Mouse (Mus musculus): ENCODE results near the gene Prickle4. TPM values are rescaled to one million over a fixed set of nuclear protein-coding genes. Genes with fewer than 3 reads are reported as not detected.

The Prickle4 gene
- polyA plus RNA-seq, 1 experiment from 2014 or later, result 2.1 TPM

- peak overlapping the region; percentile 98 for H3K4me2 ChIP-seq (ENCODE audit: low read depth, low read length)
- H3K4me3 ChIP-seq (ENCODE audit: low read depth, low read length), result peak overlapping the region; percentile 89
- H3K9ac ChIP-seq (ENCODE audit: low read depth, low read length), result peak overlapping the region; percentile 92
- H3K4me1 ChIP-seq (ENCODE audit: control insufficient read depth, insufficient read depth, low read length), result 0 out of 2 replicates have a peak, but pooled peaks cover 5% of the 10 kb centered on the region
- no peaks in the 10 kb centered on the region for H3K9me3 ChIP-seq (ENCODE audit: control insufficient read depth, low read length)
- under 1% methylated on average over 70 of the region's 70 CpGs for WGBS
- peak; percentile 88 for ATAC-seq (ENCODE audit: low read depth)
- peak overlapping the region; percentile 87 for H3K27ac ChIP-seq (replicated peaks; ENCODE audit: low read depth, low read length)
- peak; percentile 99 for DNase-seq (ENCODE audit: low spot score)
- peaks cover 35% of the 10 kb centered on the region for H3K36me3 ChIP-seq (ENCODE audit: control insufficient read depth, insufficient read depth, low read length)
- H3K27me3 ChIP-seq (replicated peaks; ENCODE audit: control insufficient read depth, insufficient read depth, low read length), result no peaks in the 10 kb centered on the region
Measured at GRCm38 (mm10) chr17:47687409-47688343, 6.9 kb downstream of the Prickle4 start.

GRCm38 (mm10) chr17:47682836-47683235, 11.7 kb downstream of the Prickle4 start:
- Histone ChIP-seq H3K4me2 (ENCODE audit: low read depth, low read length) (no peak overlapping the region), H3K9ac (ENCODE audit: low read depth, low read length) (no peak overlapping the region), H3K4me3 (ENCODE audit: low read depth, low read length) (no peak overlapping the region), H3K36me3 (ENCODE audit: control insufficient read depth, insufficient read depth, low read length) (peaks cover 79% of the 10 kb centered on the region), H3K27me3 (replicated peaks; ENCODE audit: control insufficient read depth, insufficient read depth, low read length) (no peaks in the 10 kb centered on the region), H3K4me1 (ENCODE audit: control insufficient read depth, insufficient read depth, low read length) (0 out of 2 replicates have a peak, but pooled peaks cover 5% of the 10 kb centered on the region), H3K27ac (replicated peaks; ENCODE audit: low read depth, low read length) (no peak overlapping the region), H3K9me3 (ENCODE audit: control insufficient read depth, low read length) (no peaks in the 10 kb centered on the region)
- ATAC-seq (ENCODE audit: low read depth), result no peak
- no peak for DNase-seq (ENCODE audit: low spot score)
- WGBS, result 82% methylated on average over 4 of the region's 4 CpGs

GRCm38 (mm10) chr17:47678702-47679101, 15.8 kb downstream of the Prickle4 start:
- H3K27me3 ChIP-seq (replicated peaks; ENCODE audit: control insufficient read depth, insufficient read depth, low read length), result no peaks in the 10 kb centered on the region
- no peak overlapping the region for H3K4me2 ChIP-seq (ENCODE audit: low read depth, low read length)
- no peak for ATAC-seq (ENCODE audit: low read depth)
- no peaks in the 10 kb centered on the region for H3K4me1 ChIP-seq (ENCODE audit: control insufficient read depth, insufficient read depth, low read length)
- DNase-seq (ENCODE audit: low spot score), result no peak
- WGBS, result 82% methylated on average over 5 of the region's 5 CpGs
- H3K9me3 ChIP-seq (ENCODE audit: control insufficient read depth, low read length), result no peaks in the 10 kb centered on the region
- H3K36me3 ChIP-seq (ENCODE audit: control insufficient read depth, insufficient read depth, low read length), result peaks cover 71% of the 10 kb centered on the region
- H3K9ac ChIP-seq (ENCODE audit: low read depth, low read length), result no peak overlapping the region
- H3K27ac ChIP-seq (replicated peaks; ENCODE audit: low read depth, low read length), result no peak overlapping the region
- no peak overlapping the region for H3K4me3 ChIP-seq (ENCODE audit: low read depth, low read length)

GRCm38 (mm10) chr17:47678238-47678637, 16.3 kb downstream of the Prickle4 start:
- peaks cover 2% of the 10 kb centered on the region; the same call in 1 of the 2 replicates for H3K27me3 ChIP-seq (replicated peaks; ENCODE audit: control insufficient read depth, insufficient read depth, low read length)
- no peak for ATAC-seq (ENCODE audit: low read depth)
- H3K4me1 ChIP-seq (ENCODE audit: control insufficient read depth, insufficient read depth, low read length), result no peaks in the 10 kb centered on the region
- H3K9me3 ChIP-seq (ENCODE audit: control insufficient read depth, low read length), result no peaks in the 10 kb centered on the region
- H3K36me3 ChIP-seq (ENCODE audit: control insufficient read depth, insufficient read depth, low read length), result peaks cover 66% of the 10 kb centered on the region
- 90% methylated on average over 5 of the region's 5 CpGs for WGBS
- no peak overlapping the region for H3K4me2 ChIP-seq (ENCODE audit: low read depth, low read length)
- H3K4me3 ChIP-seq (ENCODE audit: low read depth, low read length), result no peak overlapping the region
- no peak overlapping the region for H3K9ac ChIP-seq (ENCODE audit: low read depth, low read length)
- no peak for DNase-seq (ENCODE audit: low spot score)
- no peak overlapping the region for H3K27ac ChIP-seq (replicated peaks; ENCODE audit: low read depth, low read length)

- Histone ChIP-seq H3K4me3 (ENCODE audit: low read depth, low read length) (no peak overlapping the region), H3K4me2 (ENCODE audit: low read depth, low read length) (no peak overlapping the region), H3K36me3 (ENCODE audit: control insufficient read depth, insufficient read depth, low read length) (peaks cover 50% of the 10 kb centered on the region), H3K27me3 (replicated peaks; ENCODE audit: control insufficient read depth, insufficient read depth, low read length) (peaks cover 13% of the 10 kb centered on the region; the same call in 1 of the 2 replicates), H3K9ac (ENCODE audit: low read depth, low read length) (no peak overlapping the region), H3K9me3 (ENCODE audit: control insufficient read depth, low read length) (no peaks in the 10 kb centered on the region), H3K4me1 (ENCODE audit: control insufficient read depth, insufficient read depth, low read length) (0 out of 2 replicates have a peak, but pooled peaks cover 5% of the 10 kb centered on the region), H3K27ac (replicated peaks; ENCODE audit: low read depth, low read length) (no peak overlapping the region)
- peak; percentile 65 for DNase-seq (ENCODE audit: low spot score)
- 20% methylated on average over 9 of the region's 9 CpGs for WGBS
- no peak for ATAC-seq (ENCODE audit: low read depth)
Measured at GRCm38 (mm10) chr17:47676581-47676980, 18.0 kb downstream of the Prickle4 start.

- Histone ChIP-seq H3K27ac (replicated peaks; ENCODE audit: low read depth, low read length) (no peak overlapping the region), H3K4me3 (ENCODE audit: low read depth, low read length) (peak overlapping the region; percentile 43), H3K4me2 (ENCODE audit: low read depth, low read length) (peak overlapping the region; percentile 91), H3K9ac (ENCODE audit: low read depth, low read length) (peak overlapping the region; percentile 61), H3K9me3 (ENCODE audit: control insufficient read depth, low read length) (no peaks in the 10 kb centered on the region), H3K4me1 (ENCODE audit: control insufficient read depth, insufficient read depth, low read length) (0 out of 2 replicates have a peak, but pooled peaks cover 5% of the 10 kb centered on the region), H3K36me3 (ENCODE audit: control insufficient read depth, insufficient read depth, low read length) (peaks cover 13% of the 10 kb centered on the region), H3K27me3 (replicated peaks; ENCODE audit: control insufficient read depth, insufficient read depth, low read length) (peaks cover 13% of the 10 kb centered on the region; the same call in 1 of the 2 replicates)
- DNase-seq (ENCODE audit: low spot score), result peak; percentile 86
- peak; percentile 86 for ATAC-seq (ENCODE audit: low read depth)
- WGBS, result 8% methylated on average over 40 of the region's 68 CpGs
Measured at GRCm38 (mm10) chr17:47672311-47673111, 22.0 kb downstream of the Prickle4 start.

- no peaks in the 10 kb centered on the region for H3K9me3 ChIP-seq (ENCODE audit: control insufficient read depth, low read length)
- WGBS, result 18% methylated on average over 14 of the region's 14 CpGs
- ATAC-seq (ENCODE audit: low read depth) (peak; percentile 42), DNase-seq (ENCODE audit: low spot score) (no peak)
- peaks cover 12% of the 10 kb centered on the region for H3K36me3 ChIP-seq (ENCODE audit: control insufficient read depth, insufficient read depth, low read length)
- peak overlapping the region; percentile 43 for H3K4me3 ChIP-seq (ENCODE audit: low read depth, low read length)
- no peak overlapping the region for H3K27ac ChIP-seq (replicated peaks; ENCODE audit: low read depth, low read length)
- H3K4me1 ChIP-seq (ENCODE audit: control insufficient read depth, insufficient read depth, low read length), result 0 out of 2 replicates have a peak, but pooled peaks cover 5% of the 10 kb centered on the region
- H3K9ac ChIP-seq (ENCODE audit: low read depth, low read length), result peak overlapping the region; percentile 61
- peaks cover 13% of the 10 kb centered on the region; the same call in 1 of the 2 replicates for H3K27me3 ChIP-seq (replicated peaks; ENCODE audit: control insufficient read depth, insufficient read depth, low read length)
- peak overlapping the region; percentile 91 for H3K4me2 ChIP-seq (ENCODE audit: low read depth, low read length)
Measured at GRCm38 (mm10) chr17:47671988-47672310, 22.6 kb downstream of the Prickle4 start.

GRCm38 (mm10) chr17:47669166-47669565, 25.4 kb downstream of the Prickle4 start:
- WGBS, result 72% methylated on average over 4 of the region's 4 CpGs
- Histone ChIP-seq H3K9me3 (ENCODE audit: control insufficient read depth, low read length) (no peaks in the 10 kb centered on the region), H3K4me3 (ENCODE audit: low read depth, low read length) (no peak overlapping the region), H3K27ac (replicated peaks; ENCODE audit: low read depth, low read length) (no peak overlapping the region), H3K9ac (ENCODE audit: low read depth, low read length) (no peak overlapping the region), H3K4me2 (ENCODE audit: low read depth, low read length) (no peak overlapping the region), H3K4me1 (ENCODE audit: control insufficient read depth, insufficient read depth, low read length) (0 out of 2 replicates have a peak, but pooled peaks cover 5% of the 10 kb centered on the region), H3K27me3 (replicated peaks; ENCODE audit: control insufficient read depth, insufficient read depth, low read length) (peaks cover 13% of the 10 kb centered on the region; the same call in 1 of the 2 replicates), H3K36me3 (ENCODE audit: control insufficient read depth, insufficient read depth, low read length) (no peaks in the 10 kb centered on the region)
- no peak for DNase-seq (ENCODE audit: low spot score)
- ATAC-seq (ENCODE audit: low read depth), result no peak
